In the genomic region with DNA sequence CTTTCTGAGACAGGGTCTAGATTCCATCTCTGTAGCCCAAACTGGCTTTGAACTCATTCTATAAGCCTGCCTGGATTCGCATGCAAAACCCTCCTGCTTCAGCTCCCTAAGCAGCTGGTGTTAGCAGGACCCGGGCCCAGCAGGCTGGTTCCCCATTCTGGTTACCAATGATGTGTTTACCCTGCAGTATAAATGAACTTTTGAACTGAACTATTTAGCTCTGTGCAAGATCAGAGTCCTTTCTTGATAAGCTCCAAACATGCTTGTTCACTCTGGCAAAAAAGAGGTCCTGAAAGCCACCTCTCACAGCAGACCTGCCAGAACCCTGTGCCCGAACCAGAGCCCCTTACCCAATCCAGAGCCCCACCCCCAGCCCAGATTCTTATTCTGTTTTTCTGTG, we compare ENCODE assay signal across 22 mouse cellular contexts. TPM values are rescaled to one million over a fixed set of nuclear protein-coding genes. Genes with fewer than 3 reads are reported as not detected.
A peak's percentile ranks its signal among the peaks of the same experiment; 100 is the strongest.
DNase-seq lines count a peak whose midpoint lies in the region; ATAC-seq and TF ChIP-seq lines count a peak whose summit lies in the region.
"Had no signal": no experiment of that assay in that cellular context is flagged by ENCODE, and none has a peak within 500 bp of the region (broad histone marks: within the 10 kb centered on the region; RNA-seq: fewer than 3 reads in every experiment).

No protein-coding gene starts in this region.

- H3K4me3 ChIP-seq in stomach, embryonic 15.5 days (replicated peaks): no peak overlapping the region
- no peak overlapping the region for H3K4me3 ChIP-seq in stomach, postnatal 0 days (ENCODE audit: low read depth, low read length)
- no peak overlapping the region for H3K4me3 ChIP-seq in liver, embryonic 12.5 days
- no peak overlapping the region for H3K4me3 ChIP-seq in liver, embryonic 16.5 days (ENCODE audit: low read depth, low read length)
- H3K4me3 ChIP-seq in midbrain, embryonic 15.5 days: no peak overlapping the region
- no peak overlapping the region for H3K4me3 ChIP-seq in kidney, embryonic 16.5 days (ENCODE audit: low read length)
- H3K4me3 ChIP-seq: embryonic facial prominence, embryonic 10.5 days; forebrain, embryonic 13.5 days; hindbrain, embryonic 12.5 days had no signal

- H3K27me3 ChIP-seq in stomach, embryonic 15.5 days (replicated peaks): no peaks in the 10 kb centered on the region
- no peaks in the 10 kb centered on the region for H3K27me3 ChIP-seq in stomach, postnatal 0 days (ENCODE audit: control insufficient read depth, insufficient read depth, low read length)
- no peaks in the 10 kb centered on the region for H3K27me3 ChIP-seq in liver, embryonic 12.5 days (replicated peaks)
- no peaks in the 10 kb centered on the region for H3K27me3 ChIP-seq in liver, embryonic 16.5 days (ENCODE audit: control insufficient read depth, insufficient read depth, low read depth, low read length)
- H3K27me3 ChIP-seq in midbrain, embryonic 15.5 days (replicated peaks): no peaks in the 10 kb centered on the region
- no peaks in the 10 kb centered on the region for H3K27me3 ChIP-seq in kidney, embryonic 16.5 days (ENCODE audit: insufficient read depth, low read length)
- H3K27me3 ChIP-seq: forebrain, embryonic 13.5 days; hindbrain, embryonic 12.5 days had no signal

- TF ChIP-seq CTCF in stomach, postnatal 0 days (IDR thresholded peaks at IDR 0.05; ENCODE audit: low read depth): no peak

- 62% methylated on average over 3 of the region's 3 CpGs for WGBS in stomach, embryonic 15.5 days
- 69% methylated on average over 3 of the region's 3 CpGs for WGBS in stomach, postnatal 0 days
- WGBS in liver, embryonic 12.5 days (ENCODE audit: insufficient replicate concordance): 44% methylated on average over 3 of the region's 3 CpGs
- WGBS in liver, embryonic 16.5 days (ENCODE audit: insufficient replicate concordance): 43% methylated on average over 3 of the region's 3 CpGs
- WGBS in midbrain, embryonic 15.5 days: 74% methylated on average over 3 of the region's 3 CpGs
- WGBS in kidney, embryonic 16.5 days: 74% methylated on average over 3 of the region's 3 CpGs

- 0 out of 2 replicates have a peak, but pooled peaks have one; percentile 50 for ATAC-seq in stomach, embryonic 15.5 days (ENCODE audit: insufficient read depth, low FRiP score, low read depth)
- no peak for ATAC-seq in stomach, postnatal 0 days (ENCODE audit: low FRiP score, low TSS enrichment)
- ATAC-seq in liver, embryonic 12.5 days: peak; percentile 42; the same call in 1 of the 2 replicates
- ATAC-seq in liver, embryonic 16.5 days (ENCODE audit: low read depth): peak; percentile 74
- ATAC-seq in midbrain, embryonic 15.5 days (replicated peaks): no peak
- ATAC-seq in kidney, embryonic 16.5 days (ENCODE audit: low FRiP score, low TSS enrichment): no peak
- ATAC-seq: forebrain, embryonic 13.5 days; forebrain, postnatal 0 days had no signal

- no peak overlapping the region for H3K4me2 ChIP-seq in stomach, embryonic 15.5 days
- H3K4me2 ChIP-seq in stomach, postnatal 0 days (replicated peaks; ENCODE audit: low read depth): no peak overlapping the region
- no peak overlapping the region for H3K4me2 ChIP-seq in liver, embryonic 12.5 days
- H3K4me2 ChIP-seq in liver, embryonic 16.5 days (ENCODE audit: low read depth, low read length): no peak overlapping the region
- no peak overlapping the region for H3K4me2 ChIP-seq in midbrain, embryonic 15.5 days
- no peak overlapping the region for H3K4me2 ChIP-seq in kidney, embryonic 16.5 days (replicated peaks; ENCODE audit: low read depth, low read length)
- H3K4me2 ChIP-seq: forebrain, embryonic 13.5 days; hindbrain, embryonic 12.5 days had no signal

- no peak for TF ChIP-seq EP300 in stomach, postnatal 0 days (optimal IDR thresholded peaks at IDR 0.05)

- no peak for DNase-seq in stomach, postnatal 0 days (ENCODE audit: low spot score)
- no peak for DNase-seq in adrenal gland, adult (ENCODE audit: inconsistent age in 2 of 2, low spot score in 1 of 2)
- DNase-seq in frontal cortex, postnatal 36 days (ENCODE audit: low spot score in 2 of 2): no peak
- DNase-seq: adrenal gland, postnatal 25 days; cerebellum, adult 18-20 months; cerebellum, adult 9-11 months; cerebellum, postnatal 36 days; forebrain, postnatal 0 days; gastrocnemius, postnatal 36 days; heart, postnatal 10 days; heart, postnatal 4 days had no signal

- H3K36me3 ChIP-seq in stomach, embryonic 15.5 days: no peaks in the 10 kb centered on the region
- no peaks in the 10 kb centered on the region for H3K36me3 ChIP-seq in stomach, postnatal 0 days (ENCODE audit: control insufficient read depth, insufficient read depth, low read length)
- no peaks in the 10 kb centered on the region for H3K36me3 ChIP-seq in liver, embryonic 12.5 days
- no peaks in the 10 kb centered on the region for H3K36me3 ChIP-seq in liver, embryonic 16.5 days (ENCODE audit: control insufficient read depth, insufficient read depth)
- H3K36me3 ChIP-seq in midbrain, embryonic 15.5 days (replicated peaks): no peaks in the 10 kb centered on the region
- H3K36me3 ChIP-seq in kidney, embryonic 16.5 days (ENCODE audit: insufficient read depth, low read length): no peaks in the 10 kb centered on the region
- H3K36me3 ChIP-seq: embryonic facial prominence, embryonic 10.5 days; hindbrain, embryonic 12.5 days had no signal

- H3K4me1 ChIP-seq in stomach, embryonic 15.5 days: no peaks in the 10 kb centered on the region
- no peaks in the 10 kb centered on the region for H3K4me1 ChIP-seq in stomach, postnatal 0 days (replicated peaks; ENCODE audit: control insufficient read depth, insufficient read depth)
- H3K4me1 ChIP-seq in liver, embryonic 12.5 days: no peaks in the 10 kb centered on the region
- no peaks in the 10 kb centered on the region for H3K4me1 ChIP-seq in liver, embryonic 16.5 days (ENCODE audit: control insufficient read depth, low read depth, low read length)
- no peaks in the 10 kb centered on the region for H3K4me1 ChIP-seq in midbrain, embryonic 15.5 days
- peaks cover 4% of the 10 kb centered on the region; the same call in 1 of the 2 replicates for H3K4me1 ChIP-seq in kidney, embryonic 16.5 days (ENCODE audit: insufficient read depth, low read length)
- H3K4me1 ChIP-seq: embryonic facial prominence, embryonic 10.5 days; forebrain, embryonic 13.5 days; hindbrain, embryonic 12.5 days had no signal

- H3K9me3 ChIP-seq in stomach, embryonic 15.5 days: no peaks in the 10 kb centered on the region
- no peaks in the 10 kb centered on the region for H3K9me3 ChIP-seq in stomach, postnatal 0 days (ENCODE audit: control insufficient read depth, low read length)
- H3K9me3 ChIP-seq in liver, embryonic 12.5 days (replicated peaks): no peaks in the 10 kb centered on the region
- H3K9me3 ChIP-seq in liver, embryonic 16.5 days (replicated peaks; ENCODE audit: control insufficient read depth, low read length): no peaks in the 10 kb centered on the region
- H3K9me3 ChIP-seq in midbrain, embryonic 15.5 days: no peaks in the 10 kb centered on the region
- no peaks in the 10 kb centered on the region for H3K9me3 ChIP-seq in kidney, embryonic 16.5 days (ENCODE audit: low read length)
- H3K9me3 ChIP-seq: embryonic facial prominence, embryonic 10.5 days; forebrain, embryonic 13.5 days; hindbrain, embryonic 12.5 days had no signal

- H3K27ac ChIP-seq in stomach, embryonic 15.5 days: no peak overlapping the region
- no peak overlapping the region for H3K27ac ChIP-seq in stomach, postnatal 0 days (replicated peaks)
- H3K27ac ChIP-seq in liver, embryonic 12.5 days: no peak overlapping the region
- H3K27ac ChIP-seq in liver, embryonic 16.5 days (ENCODE audit: low read length): peak overlapping the region; percentile 15; the same call in 1 of the 2 replicates
- H3K27ac ChIP-seq in midbrain, embryonic 15.5 days: no peak overlapping the region
- no peak overlapping the region for H3K27ac ChIP-seq in kidney, embryonic 16.5 days (ENCODE audit: low read length)
- H3K27ac ChIP-seq: embryonic facial prominence, embryonic 10.5 days; forebrain, embryonic 13.5 days; hindbrain, embryonic 12.5 days had no signal

- H3K9ac ChIP-seq in stomach, embryonic 15.5 days: no peak overlapping the region
- H3K9ac ChIP-seq in stomach, postnatal 0 days (ENCODE audit: low read length): no peak overlapping the region
- H3K9ac ChIP-seq in liver, embryonic 12.5 days: no peak overlapping the region
- H3K9ac ChIP-seq in liver, embryonic 16.5 days (ENCODE audit: low read depth, low read length): no peak overlapping the region
- no peak overlapping the region for H3K9ac ChIP-seq in midbrain, embryonic 15.5 days
- no peak overlapping the region for H3K9ac ChIP-seq in kidney, embryonic 16.5 days (replicated peaks; ENCODE audit: low read length)
- H3K9ac ChIP-seq: forebrain, embryonic 13.5 days; forebrain, postnatal 0 days; hindbrain, embryonic 12.5 days had no signal

RNA-seq across cellular contexts. Expression of a gene that starts 14.3 kb away (rescaled TPM):
- polyA plus RNA-seq in stomach, embryonic 15.5 days (2015; fragmentation: Nextera tagmentation; extraction: Ambion mirVana): 5.6 and 9.9 TPM in 2 replicates
- polyA plus RNA-seq in stomach, postnatal 0 days (2015; fragmentation: Nextera tagmentation; extraction: Ambion mirVana): 16.9 and 18.0 TPM in 2 replicates
- 15.9 and 16.6 TPM in 2 replicates for polyA plus RNA-seq in liver, embryonic 12.5 days (2016; fragmentation: Nextera tagmentation; extraction: Ambion mirVana)
- 75.8 and 79.9 TPM in 2 replicates for polyA plus RNA-seq in liver, embryonic 16.5 days (2015; fragmentation: Nextera tagmentation; extraction: Ambion mirVana)
- 0.92 and 1.1 TPM in 2 replicates for polyA plus RNA-seq in midbrain, embryonic 15.5 days (2015; fragmentation: Nextera tagmentation; extraction: Ambion mirVana)
- polyA plus RNA-seq in kidney, embryonic 16.5 days (2015; fragmentation: Nextera tagmentation; extraction: Ambion mirVana): 28.6 and 29.0 TPM in 2 replicates

RNA-seq across cellular contexts. Expression of a gene that starts 15.7 kb away (rescaled TPM):
- 4.5 and 6.6 TPM in 2 replicates for polyA plus RNA-seq in stomach, embryonic 15.5 days (2015; fragmentation: Nextera tagmentation; extraction: Ambion mirVana)
- 15.0 and 15.1 TPM in 2 replicates for polyA plus RNA-seq in stomach, postnatal 0 days (2015; fragmentation: Nextera tagmentation; extraction: Ambion mirVana)
- polyA plus RNA-seq in liver, embryonic 12.5 days (2016; fragmentation: Nextera tagmentation; extraction: Ambion mirVana): 4.5 and 4.6 TPM in 2 replicates
- 26.7 and 30.1 TPM in 2 replicates for polyA plus RNA-seq in liver, embryonic 16.5 days (2015; fragmentation: Nextera tagmentation; extraction: Ambion mirVana)
- 0.27 and 0.28 TPM in 2 replicates for polyA plus RNA-seq in midbrain, embryonic 15.5 days (2015; fragmentation: Nextera tagmentation; extraction: Ambion mirVana)
- polyA plus RNA-seq in kidney, embryonic 16.5 days (2015; fragmentation: Nextera tagmentation; extraction: Ambion mirVana): 11.7 and 13.9 TPM in 2 replicates
- polyA plus RNA-seq: embryonic facial prominence, embryonic 10.5 days had no signal

RNA-seq across cellular contexts. Expression of a gene that starts 35.0 kb away (rescaled TPM):
- 1.9 and 2.2 TPM in 2 replicates for polyA plus RNA-seq in stomach, embryonic 15.5 days (2015; fragmentation: Nextera tagmentation; extraction: Ambion mirVana)
- 1.4 and 1.6 TPM in 2 replicates for polyA plus RNA-seq in stomach, postnatal 0 days (2015; fragmentation: Nextera tagmentation; extraction: Ambion mirVana)
- polyA plus RNA-seq in liver, embryonic 12.5 days (2016; fragmentation: Nextera tagmentation; extraction: Ambion mirVana): 4.4 and 4.5 TPM in 2 replicates
- polyA plus RNA-seq in liver, embryonic 16.5 days (2015; fragmentation: Nextera tagmentation; extraction: Ambion mirVana): 14.1 and 15.8 TPM in 2 replicates
- 0.23 and 0.30 TPM in 2 replicates for polyA plus RNA-seq in midbrain, embryonic 15.5 days (2015; fragmentation: Nextera tagmentation; extraction: Ambion mirVana)
- 1.8 and 2.2 TPM in 2 replicates for polyA plus RNA-seq in kidney, embryonic 16.5 days (2015; fragmentation: Nextera tagmentation; extraction: Ambion mirVana)

RNA-seq across cellular contexts. Expression of a gene that starts 42.2 kb away (rescaled TPM):
- not detected in 2 replicates for polyA plus RNA-seq in stomach, embryonic 15.5 days (2015; fragmentation: Nextera tagmentation; extraction: Ambion mirVana)
- not detected in 2 replicates for polyA plus RNA-seq in stomach, postnatal 0 days (2015; fragmentation: Nextera tagmentation; extraction: Ambion mirVana)
- not detected in 2 replicates for polyA plus RNA-seq in liver, embryonic 12.5 days (2016; fragmentation: Nextera tagmentation; extraction: Ambion mirVana)
- polyA plus RNA-seq in liver, embryonic 16.5 days (2015; fragmentation: Nextera tagmentation; extraction: Ambion mirVana): not detected in 2 replicates
- polyA plus RNA-seq in midbrain, embryonic 15.5 days (2015; fragmentation: Nextera tagmentation; extraction: Ambion mirVana): not detected in 2 replicates
- not detected in 2 replicates for polyA plus RNA-seq in kidney, embryonic 16.5 days (2015; fragmentation: Nextera tagmentation; extraction: Ambion mirVana)
- polyA plus RNA-seq: C2C12; embryonic facial prominence, embryonic 10.5 days; embryonic facial prominence, embryonic 14.5 days; forebrain, embryonic 13.5 days; forebrain, postnatal 0 days; heart, embryonic 14.5 days; hindbrain, embryonic 12.5 days had no signal

Comparison
In these comparisons a context has a peak if more than half of its experiments do, and no peak if none do; other contexts are left out.
1. ATAC-seq: peak in stomach, embryonic 15.5 days (single experiment), liver, embryonic 12.5 days (single experiment) and liver, embryonic 16.5 days (single experiment); none in stomach, postnatal 0 days (single experiment), midbrain, embryonic 15.5 days (single experiment) and kidney, embryonic 16.5 days (single experiment).